Mouse (Mus musculus) CH12F3 (cell line): ENCODE results near the gene Zfp629.

Source experiments
- in situ Hi-C: fragments of 300-500 bp; cut with MboI; formaldehyde crosslinking; loops from 2 replicates; pipeline ENCODE4 v1.14.3; 2020; ENCODE audit warnings: low sequenced_read_pairs

Gene Zfp629

GRCm38 (mm10) chr7:127573503-127574008 lies 42.0 kb downstream of the Zfp629 start:
- in situ Hi-C loops = no loop called here

DNA sequence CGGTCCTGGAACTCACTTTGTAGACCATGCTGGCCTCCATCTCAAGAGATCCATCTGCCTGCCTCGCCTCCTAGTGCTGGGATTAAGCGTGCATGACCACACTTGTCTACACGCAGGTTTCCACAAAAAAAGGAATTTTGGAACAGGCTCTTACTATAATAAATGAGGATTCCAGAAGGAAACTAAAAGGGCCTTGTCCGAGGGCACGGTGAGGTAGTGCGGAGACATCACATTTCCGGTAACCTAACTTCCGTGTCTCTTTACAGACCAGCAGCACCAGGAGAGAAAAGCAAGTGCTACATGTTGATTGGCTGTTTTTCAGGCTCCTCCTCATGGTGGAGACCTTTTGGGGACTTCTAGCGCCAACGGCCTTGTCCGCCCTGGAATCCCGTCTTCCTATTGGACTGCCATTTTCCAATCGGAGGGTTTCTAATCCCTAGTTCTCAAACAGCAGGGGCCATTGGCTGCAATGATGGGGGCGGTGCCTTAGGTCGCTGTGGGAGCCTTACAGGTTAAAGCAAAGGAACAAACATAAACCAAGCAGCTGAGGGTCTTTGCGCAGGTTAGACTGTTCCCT lies 42.6 kb downstream of the Zfp629 start, which contains the start of gene Phkg2:
Phkg2 (plus strand) TSS at position 446 of the 577 bp plus-strand sequence.
- in situ Hi-C loops = no loop called here

GRCm38 (mm10) chr7:127564381-127565150 lies 51.0 kb downstream of the Zfp629 start:
- in situ Hi-C loops = no loop called here

- in situ Hi-C loops = no loop called here
These were observed 54.2 kb downstream of the Zfp629 start, which contains the start of gene Tmem265 for GRCm38 (mm10) chr7:127561340-127561858. Gene Tmem265 (plus strand): TSS chr7:127561390.

GRCm38 (mm10) chr7:127560580-127560979 lies 55.0 kb downstream of the Zfp629 start:
- in situ Hi-C loops = no loop called here
